Mouse (Mus musculus) layer of hippocampus, postnatal 36 days (tissue): ENCODE measurements at regions not wholly inside any gene's neighbourhood (a gene's known extent, or its start where the extent isn't known, plus 50 kb on each side); places are given as distances from the start of the nearest gene placed in this dataset.
A peak's percentile ranks its signal among the peaks of the same experiment; 100 is the strongest.

ENCODE experiments used
- DNase-seq, 2 experiments: peaks; one replicate each; pipeline ENCODE4 v3.0.0; 2022

DNA sequence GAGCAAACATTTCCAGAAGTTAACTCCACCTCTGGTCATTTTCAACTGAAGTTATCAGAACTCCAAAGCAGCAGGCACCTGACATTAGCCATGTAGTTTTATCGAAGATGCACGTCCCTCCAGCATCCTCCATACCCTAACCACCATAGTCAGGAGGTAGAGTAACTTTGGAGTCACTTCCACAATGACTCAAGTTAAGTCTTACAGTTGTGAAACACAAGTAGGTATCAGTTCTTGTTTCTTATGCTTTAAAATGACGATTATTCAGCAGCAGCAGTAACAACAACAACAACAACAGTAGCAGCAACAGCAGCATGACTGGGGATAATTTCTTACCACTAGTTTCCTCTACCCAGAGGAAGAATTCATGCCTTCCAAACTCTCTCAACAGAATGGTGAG is 51.3 kb upstream of the Tank start:
- DNase-seq = no peak

DNA sequence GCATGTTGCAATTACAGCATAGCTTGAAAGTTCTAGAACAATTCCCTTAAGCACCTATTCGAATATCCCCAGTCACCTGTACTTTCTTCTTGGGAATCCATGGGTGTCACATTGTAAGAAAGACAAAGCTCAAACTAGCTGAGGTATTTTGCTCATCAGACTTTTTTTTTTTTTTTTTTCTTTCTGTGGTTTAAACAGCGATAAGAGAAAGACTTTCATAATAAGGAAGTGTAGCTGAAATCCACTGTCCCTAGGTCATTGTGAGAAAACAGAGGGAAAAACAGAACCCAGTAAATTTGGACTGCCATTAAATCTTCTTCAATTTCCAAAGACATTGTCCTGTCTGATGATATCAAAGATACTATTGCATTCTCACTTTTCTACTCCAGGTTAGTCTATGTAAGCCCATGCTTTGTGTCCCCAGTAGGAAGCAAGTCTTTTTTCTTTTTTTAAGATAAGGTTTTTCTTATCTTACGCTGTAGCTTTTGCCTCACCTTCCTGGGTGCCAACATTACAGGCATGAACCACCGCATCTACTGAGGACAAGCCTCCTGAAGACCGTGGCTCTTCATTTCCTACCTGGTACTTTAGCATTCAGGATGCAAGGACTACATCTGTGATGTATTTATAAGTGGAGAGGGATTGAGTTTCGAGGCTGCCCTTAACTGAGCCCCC is 54.2 kb upstream of the Tank start:
- DNase-seq = no peak

DNA sequence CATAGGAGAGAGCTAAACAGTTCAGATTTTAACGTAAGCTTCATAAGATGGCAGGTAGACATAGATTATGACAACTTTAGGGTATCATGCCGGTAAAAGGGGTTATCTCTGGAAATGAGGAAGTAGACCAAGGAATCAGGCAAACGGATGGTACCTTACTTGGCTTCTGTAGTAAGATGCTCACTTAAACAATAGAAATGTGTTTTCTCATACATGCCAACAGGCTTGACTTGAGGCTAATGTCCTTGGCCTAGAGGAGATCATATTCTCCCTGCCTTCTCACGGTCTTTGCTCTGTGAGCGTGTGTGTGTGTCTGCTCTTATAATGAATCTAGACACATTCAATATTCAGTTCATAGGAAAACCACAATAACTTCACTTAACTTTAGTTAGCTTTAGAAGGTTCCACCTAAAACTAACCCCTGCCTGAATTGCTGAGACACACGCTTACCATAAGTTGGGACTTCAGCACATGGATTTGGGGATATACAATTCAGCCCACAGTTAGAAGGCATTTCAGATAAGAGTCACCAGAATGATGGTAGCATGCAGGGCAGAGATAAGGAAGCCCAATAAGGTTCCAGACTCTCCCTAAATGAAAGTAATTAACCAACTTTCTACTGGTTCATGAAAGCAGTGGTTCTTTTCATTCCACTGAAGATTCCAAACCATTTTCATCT is 63.8 kb upstream of the Tank start:
- no peak for DNase-seq

- DNase-seq = no peak
Observed at GRCm38 (mm10) chr2:61513787-61514444, 64.5 kb upstream of the Tank start.

DNA sequence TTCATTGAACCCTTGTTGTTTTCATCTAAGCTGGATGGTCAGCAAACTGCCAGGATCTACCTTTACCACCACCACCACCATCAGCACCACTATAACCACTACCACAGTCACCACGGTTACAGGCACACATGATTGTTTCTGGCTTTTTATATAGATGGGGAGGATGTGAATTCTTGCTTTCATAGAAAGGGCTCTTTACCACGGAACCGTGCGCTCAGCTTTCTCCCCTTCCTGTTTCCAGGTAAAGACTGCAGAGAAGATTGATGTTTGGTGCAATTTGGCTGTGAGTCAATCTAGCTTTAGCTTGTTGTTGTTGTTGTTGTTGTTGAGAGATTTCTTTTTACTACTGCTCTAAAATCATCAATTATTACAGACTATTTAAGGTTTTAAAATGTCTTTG is 74.8 kb upstream of the Tank start:
- no peak for DNase-seq

DNA sequence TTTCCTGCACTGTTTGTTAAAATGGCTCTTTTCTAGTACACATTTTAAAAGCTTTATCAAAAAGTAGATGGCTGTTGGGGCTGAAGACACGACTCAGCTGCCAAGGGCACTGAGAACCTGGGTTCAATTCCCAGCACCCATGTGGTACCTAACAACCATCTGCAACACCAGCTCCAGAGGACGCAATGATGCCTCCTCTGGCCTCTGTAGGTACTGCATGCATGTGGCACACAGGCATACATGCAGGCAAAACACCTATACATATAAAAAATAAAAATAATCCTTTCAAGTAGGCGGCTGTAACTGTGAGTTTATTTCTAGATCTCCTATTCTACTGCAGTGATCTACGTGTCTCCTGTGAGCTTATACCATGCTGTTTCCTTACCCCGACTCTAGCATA is 76.5 kb upstream of the Tank start:
- no peak for DNase-seq

GRCm38 (mm10) chr2:61499266-61499665 is 79.1 kb upstream of the Tank start:
- DNase-seq = no peak

- DNase-seq = no peak
Observed at GRCm38 (mm10) chr2:61497930-61498329, 80.5 kb upstream of the Tank start.

- DNase-seq = no peak
Observed at GRCm38 (mm10) chr2:61496968-61497367, 81.4 kb upstream of the Tank start.

- peak; percentile 66 to 73 for DNase-seq
Observed at GRCm38 (mm10) chr2:61493918-61494712, 84.3 kb upstream of the Tank start.

DNA sequence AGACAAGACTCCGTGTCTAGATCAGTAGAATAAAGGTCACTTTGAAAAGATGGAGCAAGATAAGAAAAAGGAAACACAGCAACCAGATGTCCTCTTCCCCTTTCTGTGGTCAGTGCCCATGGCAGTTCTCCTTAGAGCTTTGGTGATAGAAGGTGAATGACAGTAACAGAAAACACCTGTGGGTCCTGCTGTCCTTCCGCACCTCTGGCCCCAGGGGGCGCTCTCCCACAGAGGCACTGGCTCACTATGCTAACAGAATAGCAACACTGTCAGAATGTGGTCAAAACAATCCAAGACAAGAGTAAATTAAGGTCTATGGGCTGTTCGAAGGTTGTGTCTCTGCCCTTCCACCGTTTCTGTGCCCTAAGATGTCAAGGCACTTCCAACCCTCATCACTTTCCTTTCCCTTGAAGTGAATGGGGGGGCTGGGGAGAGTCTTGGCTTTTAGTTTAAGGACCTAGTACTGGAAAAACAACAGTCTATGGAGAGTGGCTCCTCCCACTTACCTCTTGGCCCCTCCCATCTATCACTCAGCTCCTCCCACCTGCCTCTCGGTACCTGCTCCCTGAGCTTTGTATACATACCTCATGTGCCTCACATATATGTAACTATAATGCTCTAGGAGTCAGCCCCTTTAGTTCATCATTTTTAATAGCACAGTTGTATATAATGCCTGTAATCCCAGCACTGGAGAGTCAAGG is 86.2 kb upstream of the Tank start:
- DNase-seq = no peak

GRCm38 (mm10) chr2:61490436-61491109 is 87.8 kb upstream of the Tank start:
- DNase-seq = no peak

DNA sequence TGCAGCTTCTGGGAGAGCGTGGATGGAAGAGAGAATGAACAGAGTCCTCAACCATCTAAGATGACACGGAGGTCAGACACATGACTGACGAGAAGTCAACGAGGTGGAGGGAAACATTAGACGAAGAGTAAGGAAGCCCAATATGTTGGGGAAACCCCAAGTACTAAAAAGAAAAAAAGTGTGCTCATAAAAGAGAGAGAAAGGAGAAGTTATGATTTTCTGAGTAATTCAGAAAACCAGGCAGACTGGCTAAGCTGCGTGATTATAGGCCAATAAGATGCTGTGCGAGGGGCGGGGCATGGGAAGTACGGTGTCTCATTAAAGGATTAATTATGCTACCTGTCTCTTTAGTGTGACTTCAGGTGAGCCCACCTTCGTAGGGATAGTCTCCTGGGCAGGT is 88.6 kb upstream of the Tank start:
- DNase-seq = no peak

- no peak for DNase-seq
Observed at GRCm38 (mm10) chr2:61483820-61484219, 94.6 kb upstream of the Tank start.

DNA sequence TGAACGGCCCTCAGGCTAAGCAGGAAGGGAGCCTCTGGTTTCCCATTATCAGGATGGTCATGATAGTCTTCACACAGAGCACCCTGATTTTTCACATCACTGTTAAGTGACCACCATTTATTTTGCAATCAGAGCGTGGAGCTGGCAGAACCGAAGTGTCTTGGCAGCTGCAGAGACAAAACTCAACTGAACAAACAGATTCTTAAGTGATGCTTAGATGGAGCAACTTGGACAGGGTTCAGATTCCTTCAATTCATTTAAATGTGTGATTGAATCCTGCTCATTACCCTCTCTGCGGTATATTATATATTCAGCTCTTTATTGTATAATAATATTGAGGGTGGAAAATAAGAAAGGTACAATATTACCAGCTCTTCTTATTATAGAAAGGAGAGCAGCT is 101.7 kb upstream of the Tank start:
- no peak for DNase-seq

DNA sequence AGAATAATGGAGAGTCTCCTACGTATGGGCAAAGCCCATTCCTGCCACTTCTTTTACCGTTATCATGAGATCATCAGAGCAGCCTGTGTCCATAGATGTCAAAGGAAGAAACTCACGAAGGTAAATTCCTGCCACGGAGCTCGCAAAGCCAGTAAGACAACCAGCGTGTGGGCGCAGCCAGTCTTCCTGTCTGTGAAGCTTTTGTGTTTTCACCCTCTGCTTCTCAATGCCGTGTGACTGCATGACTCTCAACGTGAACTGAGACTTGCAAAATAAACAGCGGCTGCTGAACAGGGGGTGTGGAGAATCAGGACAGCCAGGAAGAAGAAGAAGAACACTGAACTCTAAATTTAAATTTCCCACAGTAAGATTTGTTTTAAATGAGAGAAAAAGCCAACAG is 103.8 kb upstream of the Tank start:
- DNase-seq = no peak

GRCm38 (mm10) chr2:61470521-61470920 is 107.9 kb upstream of the Tank start:
- no peak for DNase-seq

- DNase-seq = no peak
Observed at GRCm38 (mm10) chr2:61470064-61470463, 108.3 kb upstream of the Tank start.

- DNase-seq = peak; percentile 10 to 23
Observed at GRCm38 (mm10) chr2:61455902-61456301, 122.5 kb upstream of the Tank start.

DNA sequence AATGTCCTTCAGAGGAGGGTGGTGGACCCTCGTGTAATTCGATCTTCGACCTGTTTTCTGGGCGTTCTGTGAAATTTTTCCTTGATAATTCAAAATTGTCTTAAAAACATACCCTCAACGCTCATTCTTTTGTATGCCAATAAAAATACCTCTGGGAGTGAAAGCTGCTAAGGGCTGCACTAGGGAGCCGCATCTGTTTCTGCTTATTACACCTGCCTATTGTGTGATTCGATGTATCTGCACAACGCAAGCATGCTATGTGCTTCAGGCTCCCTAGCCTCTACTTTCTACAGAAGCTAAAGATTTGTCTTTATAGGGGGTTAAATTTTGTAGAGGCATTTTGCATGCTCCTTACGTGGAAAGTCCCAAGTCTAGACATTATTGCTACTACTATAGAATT is 123.7 kb upstream of the Tank start:
- no peak for DNase-seq

DNA sequence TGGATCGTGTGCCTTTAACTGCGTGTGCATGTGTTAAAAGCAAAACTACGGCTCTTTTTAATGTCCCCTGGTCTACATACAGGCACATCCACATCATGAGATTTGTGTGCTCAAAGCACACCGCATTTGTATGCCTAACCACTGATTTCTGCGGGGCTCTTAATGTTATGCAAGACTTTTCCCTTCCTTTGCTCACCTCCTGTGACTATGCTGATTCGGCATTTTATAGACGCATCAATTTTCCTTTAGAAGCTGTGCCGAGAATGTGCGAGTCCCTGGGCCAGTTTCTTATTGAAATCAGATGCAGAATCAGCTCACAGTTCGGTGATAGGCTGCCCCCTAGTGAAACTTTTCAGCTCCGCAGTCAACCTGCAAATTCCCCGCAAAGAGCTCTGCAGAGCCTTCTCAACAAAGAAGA is 124.1 kb upstream of the Tank start:
- DNase-seq = peak; percentile 85 to 87
